Mouse (Mus musculus) hindbrain, embryonic 11.5 days (tissue): ENCODE measurements at regions not wholly inside any gene's neighbourhood (a gene's known extent, or its start where the extent isn't known, plus 50 kb on each side); places are given as distances from the start of the nearest gene placed in this dataset.

Source experiments
- ATAC-seq: fragments of 200-750 bp; cut with Nextera tagmentation; 2 replicates; pipeline ENCODE4 v1.8.0; 2017; ENCODE audit warnings: mild to moderate bottlenecking, moderate TSS enrichment, moderate library complexity; ENCODE audit not compliant: low FRiP score
- DNase-seq: peaks from one replicate; pipeline ENCODE4 v3.0.0-alpha.2; 2015; ENCODE audit warnings: low spot score
- H3K27ac ChIP-seq: fragments of 300-500 bp; sonication (generic); 2 replicates; pipeline ENCODE4 v1.5.1; 2014; ENCODE audit warnings: mild to moderate bottlenecking, low read depth, low read length
- H3K27me3 ChIP-seq: fragments of 300-500 bp; sonication (generic); 2 replicates; pipeline ENCODE4 v1.6.1; 2014; ENCODE audit warnings: mild to moderate bottlenecking, low read length, moderate library complexity, mixed read lengths; ENCODE audit not compliant: control insufficient read depth, insufficient read depth
- H3K36me3 ChIP-seq: fragments of 300-500 bp; sonication (generic); 2 replicates; pipeline ENCODE4 v1.6.1; 2014; ENCODE audit warnings: mild to moderate bottlenecking, low read length, moderate library complexity, mixed read lengths; ENCODE audit not compliant: control insufficient read depth, insufficient read depth
- H3K4me1 ChIP-seq: fragments of 300-500 bp; sonication (generic); replicated peaks from 2 replicates; pipeline ENCODE4 v1.6.1; 2014; ENCODE audit warnings: low read length, mixed read lengths; ENCODE audit not compliant: control insufficient read depth, insufficient read depth
- H3K4me2 ChIP-seq: fragments of 300-500 bp; sonication (generic); replicated peaks from 2 replicates; pipeline ENCODE4 v1.6.1; 2014; ENCODE audit warnings: mild to moderate bottlenecking, low read depth, low read length
- H3K4me3 ChIP-seq: fragments of 300-500 bp; sonication (generic); 2 replicates; pipeline ENCODE4 v1.5.1; 2014; ENCODE audit warnings: low read depth, low read length
- H3K9ac ChIP-seq: fragments of 300-500 bp; sonication (generic); 2 replicates; pipeline ENCODE4 v1.6.1; 2014; ENCODE audit warnings: low read depth, low read length
- H3K9me3 ChIP-seq: fragments of 300-500 bp; sonication (generic); 2 replicates; pipeline ENCODE4 v1.6.1; 2016; ENCODE audit warnings: low read length; ENCODE audit not compliant: control insufficient read depth
- WGBS: fragments of 180-500 bp; shearing (Covaris S2); extraction: QIAGEN DNeasy Blood & Tissue Kit; methylation state at CpG from one replicate; pipeline ENCODE4 v1.1.7; 2014; 5-methylcytosine and 5-hydroxymethylcytosine counted together

DNA sequence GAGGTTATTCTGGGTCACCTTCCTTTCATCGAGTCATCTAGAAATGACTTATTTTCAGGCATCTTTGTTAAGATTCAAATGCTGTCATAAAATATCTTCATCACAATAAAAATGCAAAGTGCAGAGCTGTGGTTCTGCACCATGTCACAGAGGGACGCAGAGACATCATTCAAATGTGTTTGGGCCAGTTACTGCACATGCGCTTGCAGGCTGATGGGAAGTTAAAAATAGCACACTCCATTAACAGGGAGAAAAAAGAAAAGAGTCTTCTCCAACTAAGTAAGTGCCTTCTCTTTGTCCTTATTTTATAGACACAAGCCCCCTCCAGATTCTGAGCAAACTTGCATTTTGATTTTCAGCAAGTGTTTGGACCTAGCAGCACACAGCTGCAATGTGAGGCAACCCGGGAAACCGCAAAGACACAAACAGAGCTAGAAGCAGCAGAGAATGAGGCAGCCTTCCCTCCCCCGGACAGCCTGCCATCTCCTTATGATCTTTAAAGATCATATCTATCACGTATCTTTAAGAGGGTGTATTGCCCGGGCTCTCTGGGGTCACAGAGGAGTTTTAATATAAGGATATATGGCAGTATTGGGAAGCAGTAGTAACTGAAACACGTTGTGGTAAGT lies 510.0 kb downstream of the Adam3 start:
- H3K36me3 ChIP-seq = no peaks in the 10 kb centered on the region
- no peak overlapping the region for H3K27ac ChIP-seq
- H3K4me1 ChIP-seq = no peaks in the 10 kb centered on the region
- 88% methylated on average over 9 of the region's 9 CpGs for whole genome bisulfite sequencing
- no peaks in the 10 kb centered on the region for H3K9me3 ChIP-seq
- H3K9ac ChIP-seq = no peak overlapping the region
- H3K4me2 ChIP-seq = no peak overlapping the region
- DNase-seq (no peak), ATAC-seq (no peak)
- H3K4me3 ChIP-seq = no peak overlapping the region
- H3K27me3 ChIP-seq = no peaks in the 10 kb centered on the region

DNA sequence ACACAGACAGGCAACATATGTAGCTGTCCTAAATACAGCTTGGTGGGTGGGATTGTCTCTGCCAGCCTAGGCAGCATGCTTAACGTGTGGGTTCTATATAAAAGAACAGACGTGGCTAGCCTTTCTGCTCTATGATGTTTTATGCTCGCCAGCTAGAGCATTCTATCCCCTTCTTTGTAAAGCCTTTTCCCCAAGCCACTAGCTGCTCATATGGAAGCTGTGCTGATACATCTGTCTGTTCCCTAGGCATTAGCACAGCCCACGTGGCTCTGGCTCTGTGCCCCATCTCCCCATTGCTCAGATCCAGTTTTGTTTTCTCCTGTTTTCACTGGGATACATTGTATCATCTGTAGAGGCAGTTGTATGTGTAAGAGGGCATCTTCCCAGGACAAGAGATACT lies 511.3 kb downstream of the Adam3 start:
- H3K9ac ChIP-seq = no peak overlapping the region
- no peak overlapping the region for H3K4me2 ChIP-seq
- DNase-seq (no peak), ATAC-seq (no peak)
- no peaks in the 10 kb centered on the region for H3K9me3 ChIP-seq
- H3K36me3 ChIP-seq = no peaks in the 10 kb centered on the region
- H3K4me1 ChIP-seq = no peaks in the 10 kb centered on the region
- whole genome bisulfite sequencing = 82% methylated on average over 4 of the region's 4 CpGs
- H3K27me3 ChIP-seq = no peaks in the 10 kb centered on the region
- no peak overlapping the region for H3K27ac ChIP-seq
- no peak overlapping the region for H3K4me3 ChIP-seq

DNA sequence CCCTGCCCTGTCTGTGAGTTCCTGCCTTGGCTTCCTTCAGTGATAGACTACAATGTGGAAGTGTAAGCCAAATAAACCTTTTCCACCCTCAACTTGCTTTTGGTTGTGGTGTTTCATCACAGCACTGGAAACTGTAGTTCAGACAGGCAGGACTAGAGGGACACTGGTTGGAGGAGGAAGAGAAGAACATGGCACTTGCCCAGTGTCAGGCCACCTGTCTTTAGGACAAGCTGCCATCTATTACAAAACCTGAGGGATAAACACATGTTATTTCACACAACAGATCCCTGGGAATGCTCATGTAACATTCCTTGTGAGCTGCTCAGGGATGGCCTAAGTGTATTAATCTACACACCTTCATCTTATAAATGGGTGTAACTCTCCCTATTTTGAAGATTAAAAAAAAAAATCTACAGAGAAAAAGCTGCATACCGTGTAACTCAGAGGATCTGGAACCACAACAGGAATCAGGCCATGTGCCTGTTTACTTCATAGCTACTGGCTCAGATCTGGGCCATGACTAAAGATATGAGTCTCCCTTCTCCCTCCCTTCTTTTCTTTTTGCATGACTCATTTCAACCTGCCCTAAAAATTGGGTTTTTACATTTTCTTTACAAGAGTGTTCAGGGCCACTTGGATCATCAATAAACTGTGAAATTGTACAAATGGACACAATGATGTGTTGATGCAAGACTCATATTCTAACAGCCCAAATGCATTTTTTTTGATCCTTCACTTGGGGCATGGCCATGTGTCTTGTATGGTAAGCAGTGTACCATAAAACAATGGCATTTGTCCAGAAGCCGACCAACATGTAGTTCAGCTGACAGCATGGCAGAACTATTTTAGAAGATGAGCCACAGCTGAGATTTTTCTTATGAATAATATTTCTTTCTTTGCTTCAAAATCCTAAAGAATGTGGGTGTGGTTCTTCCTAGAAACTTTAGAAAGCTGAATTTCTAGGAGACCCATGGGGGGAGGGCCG lies 513.1 kb downstream of the Adam3 start:
- no peak overlapping the region for H3K4me3 ChIP-seq
- DNase-seq (no peak), ATAC-seq (no peak)
- no peaks in the 10 kb centered on the region for H3K27me3 ChIP-seq
- no peak overlapping the region for H3K4me2 ChIP-seq
- H3K9ac ChIP-seq = no peak overlapping the region
- H3K27ac ChIP-seq = no peak overlapping the region
- no peaks in the 10 kb centered on the region for H3K4me1 ChIP-seq
- H3K36me3 ChIP-seq = no peaks in the 10 kb centered on the region
- H3K9me3 ChIP-seq = no peaks in the 10 kb centered on the region
- WGBS = 90% methylated on average over 3 of the region's 3 CpGs

DNA sequence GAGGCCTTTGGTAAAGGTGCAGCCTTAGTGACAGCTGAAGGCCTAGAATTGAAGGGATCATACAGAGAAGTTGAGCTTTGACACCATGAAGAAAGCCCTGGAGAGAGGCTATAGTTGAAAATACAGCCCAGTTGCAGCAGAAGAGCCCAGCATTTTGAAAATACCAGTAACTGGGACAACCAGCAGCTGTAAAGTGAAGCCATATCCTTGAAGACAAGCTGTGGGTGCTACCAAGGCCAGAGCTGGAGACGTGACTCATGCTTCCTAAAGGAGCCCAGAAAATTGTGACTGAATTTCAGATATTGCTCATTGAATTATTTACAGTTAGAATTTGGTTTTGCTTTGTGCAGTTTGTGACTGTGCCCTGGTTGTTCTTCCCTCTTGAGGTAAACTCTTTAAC lies 514.6 kb downstream of the Adam3 start:
- Histone ChIP-seq H3K9me3 (no peaks in the 10 kb centered on the region), H3K27me3 (no peaks in the 10 kb centered on the region), H3K4me1 (no peaks in the 10 kb centered on the region), H3K9ac (no peak overlapping the region), H3K27ac (no peak overlapping the region), H3K4me2 (no peak overlapping the region), H3K36me3 (no peaks in the 10 kb centered on the region), H3K4me3 (no peak overlapping the region)
- ATAC-seq (no peak), DNase-seq (no peak)
- 83% methylated on average over 1 of the region's 1 CpGs for WGBS
